Mouse (Mus musculus): ENCODE results near the gene Ift122. TPM values are rescaled to one million over a fixed set of nuclear protein-coding genes. Genes with fewer than 3 reads are reported as not detected.

The Ift122 gene
- total and polyA plus RNA-seq, 3 experiments = 7.9 to 14.1 (median 8.6) TPM

- peak overlapping the region; percentile 70 for H3K4me2 ChIP-seq (ENCODE audit: insufficient read depth, low read depth, poor library complexity, severe bottlenecking)
- DNase-seq (ENCODE audit: extremely low read depth) = peak; percentile 67
- H3K9ac ChIP-seq (ENCODE audit: insufficient read depth, low read depth) = peak overlapping the region; percentile 55
- H3K4me3 ChIP-seq (replicated peaks in 1 of 3; ENCODE audit: low read depth in 2 of 3, low read length in 2 of 3, poor library complexity in 1 of 3) = peak overlapping the region; percentile 63 to 74 (median 71)
- in situ Hi-C loops (cut with MboI; ENCODE audit: low pct_ligation_motif_present, low pct_unique_long_range_greater_than_20kb, low sequenced_read_pairs) = loop anchor here (5.0 kb wide), 1 partner anchor 45 kb away; no protein-coding TSS in a partner anchor
- H3K27me3 ChIP-seq (replicated peaks) = no peaks in the 10 kb centered on the region
- dilution Hi-C loops (cut with MboI; ENCODE audit: extremely low pct_ligation_motif_present, extremely low pct_unique_long_range_greater_than_20kb, low sequenced_read_pairs) = no loop called here
- peaks cover 0 to 7% of the 10 kb centered on the region in 2 experiments for H3K36me3 ChIP-seq (replicated peaks in 1 of 2; ENCODE audit: control insufficient read depth in 1 of 2, insufficient read depth in 1 of 2, low read length in 1 of 2)
- H3K27ac ChIP-seq (ENCODE audit: insufficient read depth, low read depth) = peak overlapping the region; percentile 85
- peaks cover 13% of the 10 kb centered on the region for H3K79me2 ChIP-seq (replicated peaks; ENCODE audit: control insufficient read depth, extremely low read depth, insufficient read depth, poor library complexity, severe bottlenecking)
- TF ChIP-seq RCOR1 (conservative IDR thresholded peaks at IDR 0.05; ENCODE audit: low read depth, low read length) (no peak), JUND (conservative IDR thresholded peaks at IDR 0.05; ENCODE audit: low read depth, low read length) (no peak), RAD21 (IDR thresholded peaks at IDR 0.05; ENCODE audit: low read depth, low read length) (no peak)
- peaks cover 2 to 43% of the 10 kb centered on the region in 2 experiments; a peak in 2 of 4 replicates for H3K4me1 ChIP-seq (ENCODE audit: control insufficient read depth in 1 of 2, insufficient read depth in 2 of 2)
- H3K9me3 ChIP-seq (replicated peaks; ENCODE audit: low read length) = no peaks in the 10 kb centered on the region
Measured at GRCm38 (mm10) chr6:115852446-115853090, 702 bp upstream of the Ift122 start.

DNA sequence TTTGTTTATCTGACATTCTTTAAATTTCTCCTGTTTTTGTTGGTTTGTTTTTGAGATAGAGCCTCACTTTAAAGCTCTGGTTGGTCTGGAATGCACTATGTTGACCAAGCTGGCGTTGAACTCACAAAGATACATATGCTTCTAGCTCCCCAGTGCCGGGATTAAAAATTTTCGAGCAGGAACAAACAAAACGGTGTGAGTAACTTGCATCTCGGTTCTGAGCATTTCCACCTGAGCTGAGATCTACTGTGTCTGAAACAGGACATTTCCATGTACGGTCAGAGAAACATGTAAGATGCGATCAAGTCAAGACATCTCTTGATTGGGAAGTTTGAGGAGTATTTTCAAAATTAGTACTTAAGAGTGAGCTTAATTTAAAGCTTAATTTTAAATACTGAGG lies 715 bp downstream of the Ift122 start:
- Histone ChIP-seq H3K27ac (ENCODE audit: insufficient read depth, low read depth) (no peak overlapping the region), H3K4me3 (replicated peaks in 1 of 3; ENCODE audit: low read depth in 2 of 3, low read length in 2 of 3, poor library complexity in 1 of 3) (peak overlapping the region; percentile 65 to 74 (median 70)), H3K4me1 (ENCODE audit: control insufficient read depth in 1 of 2, insufficient read depth in 2 of 2) (peaks cover 0 to 29% of the 10 kb centered on the region in 2 experiments; a peak in 2 of 4 replicates), H3K27me3 (replicated peaks) (no peaks in the 10 kb centered on the region), H3K79me2 (replicated peaks; ENCODE audit: control insufficient read depth, extremely low read depth, insufficient read depth, poor library complexity, severe bottlenecking) (peaks cover 9% of the 10 kb centered on the region), H3K4me2 (ENCODE audit: insufficient read depth, low read depth, poor library complexity, severe bottlenecking) (peak overlapping the region; percentile 23), H3K9ac (ENCODE audit: insufficient read depth, low read depth) (peak overlapping the region; percentile 55; the same call in 1 of the 2 replicates), H3K36me3 (replicated peaks in 1 of 2; ENCODE audit: control insufficient read depth in 1 of 2, insufficient read depth in 1 of 2, low read length in 1 of 2) (peaks cover 0 to 8% of the 10 kb centered on the region in 2 experiments), H3K9me3 (replicated peaks; ENCODE audit: low read length) (no peaks in the 10 kb centered on the region)
- DNase-seq (ENCODE audit: extremely low read depth) = no peak
- dilution Hi-C loops (cut with MboI; ENCODE audit: extremely low pct_ligation_motif_present, extremely low pct_unique_long_range_greater_than_20kb, low sequenced_read_pairs) (no loop called here), in situ Hi-C loops (cut with MboI; ENCODE audit: low pct_ligation_motif_present, low pct_unique_long_range_greater_than_20kb, low sequenced_read_pairs) (loop anchor here (5.0 kb wide), 1 partner anchor 43 kb away; no protein-coding TSS in a partner anchor)
- TF ChIP-seq ETS1 (conservative IDR thresholded peaks at IDR 0.05; ENCODE audit: low read depth, low read length) = no peak
- TF ChIP-seq USF2 (conservative IDR thresholded peaks at IDR 0.05; ENCODE audit: low read depth, low read length) = no peak
- no peak for TF ChIP-seq MAFK (IDR thresholded peaks at IDR 0.05; ENCODE audit: insufficient replicate concordance, low read length)
- TF ChIP-seq EP300 (IDR thresholded peaks at IDR 0.05; ENCODE audit: low read length) = no peak
- no peak for TF ChIP-seq ZMIZ1 (IDR thresholded peaks at IDR 0.05; ENCODE audit: low read depth, low read length)
- no peak for TF ChIP-seq UBTF (IDR thresholded peaks at IDR 0.05; ENCODE audit: low read depth, low read length)
- no peak for TF ChIP-seq NELFE (IDR thresholded peaks at IDR 0.05; ENCODE audit: low read depth, low read length)
- TF ChIP-seq CHD2 (IDR thresholded peaks at IDR 0.05; ENCODE audit: low read length) = no peak

DNA sequence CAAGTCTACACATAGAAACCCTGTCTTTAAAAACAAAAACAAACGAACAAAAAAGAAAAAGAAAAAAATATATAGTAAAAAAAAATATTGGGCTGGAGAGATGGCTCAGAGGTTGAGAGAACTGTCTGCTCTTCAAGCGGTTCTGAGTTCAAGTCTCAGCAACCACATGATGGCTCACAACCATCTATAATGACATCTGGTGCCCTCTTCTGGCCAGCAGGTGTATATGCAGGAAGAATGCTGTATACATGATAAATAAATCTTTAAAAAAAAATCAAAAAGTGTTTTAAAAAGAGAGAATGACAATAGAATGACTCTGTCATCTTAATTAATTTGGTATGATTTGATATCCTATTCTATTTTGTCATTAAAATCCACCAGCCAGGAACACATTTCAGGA lies 1.2 kb downstream of the Ift122 start:
- dilution Hi-C loops (cut with MboI; ENCODE audit: extremely low pct_ligation_motif_present, extremely low pct_unique_long_range_greater_than_20kb, low sequenced_read_pairs) = no loop called here

More for the DNA sequence above, 1.2 kb downstream of the Ift122 start:
- in situ Hi-C loops (cut with MboI; ENCODE audit: low pct_ligation_motif_present, low pct_unique_long_range_greater_than_20kb, low sequenced_read_pairs) = loop anchor here (5.0 kb wide), 1 partner anchor 43 kb away; no protein-coding TSS in a partner anchor
- Histone ChIP-seq H3K9ac (ENCODE audit: insufficient read depth, low read depth) (no peak overlapping the region), H3K36me3 (replicated peaks in 1 of 2; ENCODE audit: control insufficient read depth in 1 of 2, insufficient read depth in 1 of 2, low read length in 1 of 2) (peaks cover 0 to 8% of the 10 kb centered on the region in 2 experiments), H3K27me3 (replicated peaks) (no peaks in the 10 kb centered on the region), H3K79me2 (replicated peaks; ENCODE audit: control insufficient read depth, extremely low read depth, insufficient read depth, poor library complexity, severe bottlenecking) (peaks cover 9% of the 10 kb centered on the region), H3K4me1 (ENCODE audit: control insufficient read depth in 1 of 2, insufficient read depth in 2 of 2) (peaks cover 0 to 27% of the 10 kb centered on the region in 2 experiments; a peak in 2 of 4 replicates), H3K4me2 (ENCODE audit: insufficient read depth, low read depth, poor library complexity, severe bottlenecking) (no peak overlapping the region), H3K9me3 (replicated peaks; ENCODE audit: low read length) (no peaks in the 10 kb centered on the region), H3K27ac (ENCODE audit: insufficient read depth, low read depth) (no peak overlapping the region), H3K4me3 (replicated peaks in 1 of 3; ENCODE audit: low read depth in 2 of 3, low read length in 2 of 3, poor library complexity in 1 of 3) (no peak overlapping the region)
- DNase-seq (ENCODE audit: extremely low read depth) = no peak
- TF ChIP-seq MYC (IDR thresholded peaks at IDR 0.05; ENCODE audit: low read depth, low read length) = peak; percentile 41; the same call in 1 of the 2 replicates
- peak; percentile 51 for TF ChIP-seq ZNF384 (IDR thresholded peaks at IDR 0.05; ENCODE audit: low read depth, low read length)
- TF ChIP-seq SIN3A (IDR thresholded peaks at IDR 0.05; ENCODE audit: low read length) = peak; percentile 28; the same call in 1 of the 2 replicates
- TF ChIP-seq JUN (IDR thresholded peaks at IDR 0.05; ENCODE audit: insufficient read depth, low read depth, low read length) = no peak
- TF ChIP-seq RAD21 (IDR thresholded peaks at IDR 0.05; ENCODE audit: low read depth, low read length) = peak; percentile 27
- TF ChIP-seq CTCF (conservative IDR thresholded peaks at IDR 0.05 in 1 of 2, IDR thresholded peaks at IDR 0.05 in 1 of 2; ENCODE audit: low read depth in 2 of 2, low read length in 2 of 2) = peak; percentile 29 to 61
- peak; percentile 22; the same call in 1 of the 2 replicates for TF ChIP-seq SMC3 (IDR thresholded peaks at IDR 0.05; ENCODE audit: low read depth, low read length)
- no peak for TF ChIP-seq IRF4 (IDR thresholded peaks at IDR 0.05; ENCODE audit: low read depth, low read length)
